15 mouse cellular contexts compared by ENCODE assay signal in the genomic region with DNA sequence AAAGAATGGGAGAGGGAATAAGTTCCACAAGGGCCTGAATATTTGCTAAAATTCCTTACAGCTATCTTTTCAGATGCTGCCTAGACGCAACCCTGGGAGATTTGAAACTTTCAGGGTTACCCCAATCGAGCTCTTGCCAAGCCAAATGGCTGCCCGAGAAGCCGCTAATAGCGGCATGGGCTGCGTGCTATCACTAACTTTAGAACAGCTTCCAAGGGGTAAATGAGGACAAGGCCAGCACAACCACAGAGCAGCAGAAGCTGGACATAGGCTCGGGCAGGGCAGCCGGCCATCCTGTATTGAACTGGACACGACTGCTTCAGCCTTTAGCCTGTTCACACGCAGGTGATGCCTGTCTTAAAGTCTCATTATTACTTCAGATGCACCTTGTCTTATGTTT. TPM values are rescaled to one million over a fixed set of nuclear protein-coding genes. Genes with fewer than 3 reads are reported as not detected.
DNase-seq lines count a peak whose midpoint lies in the region.
"Had no signal": no experiment of that assay in that cellular context is flagged by ENCODE, and none has a peak within 500 bp of the region (broad histone marks: within the 10 kb centered on the region; RNA-seq: fewer than 3 reads in every experiment).

No protein-coding gene starts in this region.

- peak; percentile 53 to 80 for DNase-seq in adrenal gland, adult (ENCODE audit: inconsistent age in 2 of 2, low spot score in 1 of 2)
- DNase-seq in adrenal gland, postnatal 4 days (ENCODE audit: low spot score in 2 of 2), result no peak
- peak; percentile 53 for DNase-seq in ovary, postnatal 36 days (ENCODE audit: low spot score)
- DNase-seq in ovary, postnatal 10 days (ENCODE audit: low spot score), result no peak
- DNase-seq in heart, postnatal 14 days, result peak; percentile 28 to 39
- no peak for DNase-seq in frontal cortex, postnatal 25 days (ENCODE audit: low spot score in 2 of 2)
- no peak for DNase-seq in neural tube, embryonic 10.5 days (ENCODE audit: extremely low spot score, low spot score)
- DNase-seq in urinary bladder, postnatal 25 days (ENCODE audit: low spot score), result no peak
- DNase-seq: cerebellum, adult 8-10 months; forebrain, postnatal 0 days; kidney, adult 9 months; layer of hippocampus, postnatal 36 days; liver; lung, embryonic 14.5 days; thymus, postnatal 36 days had no signal

- intact Hi-C loops in heart, postnatal 14 days (cut with DNase I), result loop anchor here (5.0 to 10.0 kb wide), 2 partner anchors 72 to 760 kb away; no protein-coding TSS in a partner anchor

RNA-seq across cellular contexts. Expression of a gene that starts 18.4 kb away (rescaled TPM):
- 10 to 100 TPM; 17.2 to 20.4 TPM for total RNA-seq in adrenal gland, postnatal 4 days (2021)
- total RNA-seq in heart, postnatal 14 days (2021), result 10 to 100 TPM; 51.3 to 55.6 TPM

RNA-seq across cellular contexts. Expression of a gene that starts 23.0 kb away (rescaled TPM):
- total RNA-seq in adrenal gland, postnatal 4 days (2021), result 10 to 100 TPM; 14.3 to 14.7 TPM
- 1 to 10 TPM; 7.2 to 7.4 TPM for total RNA-seq in heart, postnatal 14 days (2021)

RNA-seq across cellular contexts. Expression of a gene that starts 32.2 kb away (rescaled TPM):
- under 1 TPM; 0.51 to 0.87 TPM for total RNA-seq in adrenal gland, postnatal 4 days (2021)
- under 1 TPM in 1 of 2 experiments, not detected in 1; 0.62 TPM for total RNA-seq in heart, postnatal 14 days (2021)

Comparison
In these comparisons a context has a peak if more than half of its experiments do, and no peak if none do; other contexts are left out.
1. DNase-seq: peak in adrenal gland, adult (2 of 2), ovary, postnatal 36 days (single experiment) and heart, postnatal 14 days (2 of 2); none in adrenal gland, postnatal 4 days (0 of 2), ovary, postnatal 10 days (single experiment), frontal cortex, postnatal 25 days (0 of 2), neural tube, embryonic 10.5 days (single experiment) and urinary bladder, postnatal 25 days (single experiment).